Mouse (Mus musculus): ENCODE measurements at regions not wholly inside any gene's neighbourhood (a gene's known extent, or its start where the extent isn't known, plus 50 kb on each side); places are given as distances from the start of the nearest gene placed in this dataset.
"Not testable (repeated sequence)": the region's sequence is repeated elsewhere in the genome, so short reads cannot be mapped to it uniquely, and the experiment has no call there.

GRCm38 (mm10) chr13:5920422-5920821 lies 59.1 kb downstream of the Klf6 start:
- Histone ChIP-seq H3K27me3 (no peaks in the 10 kb centered on the region), H3K27ac (no peak overlapping the region), H3K9me3 (replicated peaks) (no peaks in the 10 kb centered on the region), H3K36me3 (ENCODE audit: poor library complexity, severe bottlenecking) (no peaks in the 10 kb centered on the region), H3K4me3 (no peak overlapping the region), H3K4me1 (no peaks in the 10 kb centered on the region), H3K9ac (no peak overlapping the region), H3K4me2 (no peak overlapping the region)
- 81% methylated on average over 3 of the region's 3 CpGs for WGBS
- ATAC-seq, result no peak

DNA sequence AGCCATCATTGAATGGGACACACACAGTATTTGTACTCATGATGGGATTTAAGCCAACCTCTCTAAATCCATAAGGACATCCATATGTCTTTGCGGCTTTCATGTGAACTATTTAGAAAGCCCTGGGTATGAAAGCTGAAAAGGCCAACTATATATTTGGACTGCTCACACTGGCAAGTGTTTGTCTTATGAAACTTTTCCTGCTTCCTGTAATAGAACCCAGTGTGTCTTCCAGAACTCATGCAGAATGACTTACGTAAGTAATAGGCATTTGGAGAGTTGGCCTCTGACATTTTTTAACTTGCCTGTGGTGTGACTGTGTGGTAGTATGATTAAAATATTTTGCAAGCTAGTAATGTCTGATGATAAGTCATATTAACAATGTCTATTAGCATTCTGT lies 70.2 kb downstream of the Klf6 start:
- ATAC-seq, result no peak
- H3K36me3 ChIP-seq (ENCODE audit: poor library complexity, severe bottlenecking), result no peaks in the 10 kb centered on the region
- no peaks in the 10 kb centered on the region for H3K4me1 ChIP-seq
- H3K9me3 ChIP-seq (replicated peaks), result no peaks in the 10 kb centered on the region
- no peak overlapping the region for H3K27ac ChIP-seq
- H3K27me3 ChIP-seq, result no peaks in the 10 kb centered on the region
- H3K4me3 ChIP-seq, result no peak overlapping the region
- H3K4me2 ChIP-seq, result no peak overlapping the region
- no peak overlapping the region for H3K9ac ChIP-seq
- WGBS, result 89% methylated on average over 2 of the region's 2 CpGs

DNA sequence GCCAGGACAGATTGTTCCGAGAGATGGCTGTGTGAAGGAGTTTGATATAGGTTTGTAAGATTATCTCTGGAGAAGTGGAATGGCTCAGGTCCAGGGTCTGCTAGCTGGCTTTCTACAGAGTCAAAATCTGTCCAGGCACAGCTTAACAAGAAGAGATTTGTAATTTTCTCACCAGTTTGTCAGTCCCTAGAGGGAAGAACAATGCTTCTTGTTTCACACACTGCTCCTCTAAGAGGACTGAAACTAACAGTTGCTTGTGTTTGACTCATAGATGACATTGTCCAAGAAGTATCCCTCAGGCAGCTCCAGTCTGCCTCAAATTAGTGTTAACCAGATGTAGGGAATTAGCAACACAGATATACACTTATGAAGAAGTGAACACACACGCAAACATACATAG lies 76.2 kb downstream of the Klf6 start:
- ATAC-seq, result no peak
- no peak overlapping the region for H3K4me2 ChIP-seq
- no peak overlapping the region for H3K27ac ChIP-seq
- no peaks in the 10 kb centered on the region for H3K4me1 ChIP-seq
- 99% methylated on average over 2 of the region's 2 CpGs for WGBS
- H3K9ac ChIP-seq, result no peak overlapping the region
- H3K4me3 ChIP-seq, result no peak overlapping the region
- H3K27me3 ChIP-seq, result no peaks in the 10 kb centered on the region
- H3K36me3 ChIP-seq (ENCODE audit: poor library complexity, severe bottlenecking), result no peaks in the 10 kb centered on the region
- no peaks in the 10 kb centered on the region for H3K9me3 ChIP-seq (replicated peaks)

GRCm38 (mm10) chr13:5937970-5938369 lies 76.7 kb downstream of the Klf6 start:
- no peaks in the 10 kb centered on the region for H3K4me1 ChIP-seq
- no peaks in the 10 kb centered on the region for H3K9me3 ChIP-seq (replicated peaks)
- no peak overlapping the region for H3K27ac ChIP-seq
- ATAC-seq, result no peak
- no peaks in the 10 kb centered on the region for H3K27me3 ChIP-seq
- 91% methylated on average over 4 of the region's 4 CpGs for WGBS
- H3K36me3 ChIP-seq (ENCODE audit: poor library complexity, severe bottlenecking), result no peaks in the 10 kb centered on the region
- H3K4me2 ChIP-seq, result no peak overlapping the region
- H3K9ac ChIP-seq, result no peak overlapping the region
- no peak overlapping the region for H3K4me3 ChIP-seq

DNA sequence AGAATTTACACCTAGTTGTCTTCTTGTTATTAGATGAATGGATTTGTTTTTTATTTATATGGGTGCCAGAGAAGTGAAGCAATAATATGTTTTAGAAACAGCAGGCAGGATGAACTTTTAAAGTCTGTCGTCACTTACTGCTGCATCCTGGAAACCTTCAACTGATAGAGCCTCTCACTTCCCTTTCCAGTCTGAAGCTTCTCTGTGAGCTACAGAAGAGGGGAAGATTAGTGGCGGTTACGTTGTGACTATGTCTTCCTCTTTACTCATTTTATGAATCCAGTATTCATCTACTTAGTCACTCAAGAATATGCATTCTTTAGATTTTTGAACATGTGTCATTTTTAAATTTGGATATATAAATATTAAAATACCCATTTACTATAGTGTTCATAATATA lies 78.1 kb downstream of the Klf6 start:
- no peaks in the 10 kb centered on the region for H3K4me1 ChIP-seq
- 93% methylated on average over 3 of the region's 3 CpGs for WGBS
- H3K9ac ChIP-seq, result no peak overlapping the region
- H3K9me3 ChIP-seq (replicated peaks), result no peaks in the 10 kb centered on the region
- no peak for ATAC-seq
- no peaks in the 10 kb centered on the region for H3K36me3 ChIP-seq (ENCODE audit: poor library complexity, severe bottlenecking)
- no peak overlapping the region for H3K4me3 ChIP-seq
- no peaks in the 10 kb centered on the region for H3K27me3 ChIP-seq
- H3K4me2 ChIP-seq, result no peak overlapping the region
- no peak overlapping the region for H3K27ac ChIP-seq

- H3K4me1 ChIP-seq, result no peaks in the 10 kb centered on the region
- H3K36me3 ChIP-seq (ENCODE audit: poor library complexity, severe bottlenecking), result no peaks in the 10 kb centered on the region
- ATAC-seq, result no peak
- H3K4me2 ChIP-seq, result no peak overlapping the region
- 82% methylated on average over 2 of the region's 2 CpGs for WGBS
- no peaks in the 10 kb centered on the region for H3K27me3 ChIP-seq
- H3K9me3 ChIP-seq (replicated peaks), result no peaks in the 10 kb centered on the region
- no peak overlapping the region for H3K4me3 ChIP-seq
- no peak overlapping the region for H3K9ac ChIP-seq
- no peak overlapping the region for H3K27ac ChIP-seq
These were observed 91.6 kb downstream of the Klf6 start for GRCm38 (mm10) chr13:5952863-5953262.

DNA sequence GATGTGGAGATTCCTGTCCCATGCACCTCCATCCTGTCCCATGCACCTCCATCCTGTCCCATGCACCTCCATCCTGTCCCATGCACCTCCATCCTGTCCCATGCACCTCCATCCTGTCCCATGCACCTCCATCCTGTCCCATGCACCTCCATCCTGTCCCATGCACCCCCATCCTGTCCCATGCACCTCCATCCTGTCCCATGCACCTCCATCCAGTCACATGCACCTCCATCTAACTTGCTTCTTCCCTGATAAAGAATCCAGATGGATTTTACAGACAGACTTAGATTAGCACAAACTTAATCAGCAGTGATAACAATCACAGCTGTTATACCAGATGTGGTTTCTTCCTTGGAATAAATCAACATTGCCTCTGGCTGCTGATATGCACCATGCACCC lies 93.8 kb downstream of the Klf6 start:
- H3K36me3 ChIP-seq (ENCODE audit: poor library complexity, severe bottlenecking); H3K9me3 ChIP-seq (replicated peaks); H3K9ac ChIP-seq; H3K4me2 ChIP-seq; H3K4me1 ChIP-seq; H3K4me3 ChIP-seq; H3K27me3 ChIP-seq; ATAC-seq; H3K27ac ChIP-seq: not testable (repeated sequence)

DNA sequence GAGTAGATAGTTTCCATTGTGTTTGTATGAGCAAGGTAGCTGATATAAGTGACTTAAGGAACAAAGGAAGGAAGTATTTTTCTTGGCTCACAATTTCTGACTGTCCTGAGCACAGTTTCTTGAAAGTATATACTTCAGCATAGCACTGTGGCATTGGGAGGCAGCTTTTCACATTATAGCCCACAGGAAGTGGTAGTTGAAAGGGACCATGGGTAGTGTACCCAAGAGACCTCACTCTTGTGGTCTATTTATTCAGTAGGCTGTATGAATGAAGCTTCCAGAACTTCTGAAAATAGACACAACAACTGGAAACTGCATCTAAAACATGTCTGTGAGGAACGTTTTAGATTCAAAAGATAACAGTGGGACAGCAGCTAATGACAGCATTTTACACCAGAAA lies 94.9 kb downstream of the Klf6 start:
- Histone ChIP-seq H3K27me3 (no peaks in the 10 kb centered on the region), H3K27ac (no peak overlapping the region), H3K9me3 (replicated peaks) (no peaks in the 10 kb centered on the region), H3K36me3 (ENCODE audit: poor library complexity, severe bottlenecking) (no peaks in the 10 kb centered on the region), H3K4me3 (no peak overlapping the region), H3K4me2 (no peak overlapping the region), H3K9ac (no peak overlapping the region), H3K4me1 (no peaks in the 10 kb centered on the region)
- ATAC-seq, result no peak
- 54% methylated on average over 1 of the region's 1 CpGs for WGBS

DNA sequence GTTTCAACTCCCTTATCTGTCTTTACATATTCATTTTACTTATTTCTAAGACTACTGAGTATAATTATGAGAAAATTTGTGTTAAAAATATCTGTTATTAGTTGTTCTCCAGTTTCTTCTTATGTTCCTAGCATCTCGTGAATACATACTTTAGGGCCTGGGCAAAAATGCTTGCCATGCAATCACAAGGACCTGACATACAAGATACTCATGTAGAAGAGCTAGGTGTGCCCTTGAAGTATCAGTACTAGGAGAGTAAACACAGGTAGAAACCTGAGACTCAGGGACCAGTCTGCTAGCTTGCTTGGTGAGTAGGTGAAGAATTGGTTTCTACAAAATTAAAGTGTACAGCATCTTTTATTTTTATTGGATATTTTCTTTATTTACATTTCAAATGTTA lies 101.7 kb downstream of the Klf6 start:
- H3K9ac ChIP-seq, result no peak overlapping the region
- no peak overlapping the region for H3K4me3 ChIP-seq
- 96% methylated on average over 1 of the region's 1 CpGs for WGBS
- H3K9me3 ChIP-seq (replicated peaks), result no peaks in the 10 kb centered on the region
- H3K4me1 ChIP-seq, result no peaks in the 10 kb centered on the region
- H3K4me2 ChIP-seq, result no peak overlapping the region
- no peak overlapping the region for H3K27ac ChIP-seq
- no peaks in the 10 kb centered on the region for H3K36me3 ChIP-seq (ENCODE audit: poor library complexity, severe bottlenecking)
- no peaks in the 10 kb centered on the region for H3K27me3 ChIP-seq
- ATAC-seq, result no peak

DNA sequence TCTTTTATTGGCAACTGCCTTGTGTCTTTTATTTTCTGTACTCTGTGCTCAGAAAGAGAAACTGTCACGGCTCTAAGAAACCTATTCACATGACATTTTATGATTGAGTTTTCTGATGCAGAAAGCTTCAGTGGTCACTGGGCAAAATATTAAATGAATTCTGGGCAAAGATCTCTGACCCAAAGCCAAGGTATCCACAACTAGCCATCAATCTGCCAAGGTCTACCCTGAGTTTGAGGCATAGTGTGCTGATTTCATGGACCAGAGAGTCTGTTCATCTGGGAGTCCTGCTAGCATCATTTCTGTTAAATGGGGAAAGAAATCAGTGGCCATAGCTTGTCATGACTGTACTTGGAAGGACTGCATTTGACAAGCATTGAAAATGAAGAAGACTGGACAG lies 103.3 kb downstream of the Klf6 start:
- no peak overlapping the region for H3K9ac ChIP-seq
- H3K4me3 ChIP-seq, result no peak overlapping the region
- no peak overlapping the region for H3K4me2 ChIP-seq
- H3K27me3 ChIP-seq, result no peaks in the 10 kb centered on the region
- H3K4me1 ChIP-seq, result no peaks in the 10 kb centered on the region
- no peaks in the 10 kb centered on the region for H3K36me3 ChIP-seq (ENCODE audit: poor library complexity, severe bottlenecking)
- H3K9me3 ChIP-seq (replicated peaks), result no peaks in the 10 kb centered on the region
- no peak for ATAC-seq
- 78% methylated on average over 1 of the region's 1 CpGs for WGBS
- H3K27ac ChIP-seq, result no peak overlapping the region

DNA sequence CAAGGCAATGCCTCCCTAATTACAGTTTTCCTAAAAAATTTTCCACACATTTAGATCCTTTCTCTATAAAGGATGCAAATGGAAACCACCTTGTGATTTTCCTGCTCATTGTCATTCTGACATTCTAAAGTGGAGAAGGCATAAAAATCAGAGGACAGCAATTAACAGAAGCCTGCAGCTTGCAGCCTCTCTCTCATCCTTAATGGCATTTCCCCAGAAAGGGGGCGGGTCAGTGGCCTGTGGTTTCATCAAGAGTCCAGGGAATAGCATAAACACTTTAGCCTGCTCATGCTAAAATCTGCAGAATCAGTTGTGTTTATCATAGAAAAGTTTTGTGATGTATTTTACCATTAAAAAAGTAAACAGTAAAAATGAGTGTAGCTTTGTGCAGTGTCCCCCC lies 117.3 kb downstream of the Klf6 start:
- H3K27me3 ChIP-seq, result no peaks in the 10 kb centered on the region
- peaks cover 3% of the 10 kb centered on the region; the same call in 1 of the 2 replicates for H3K4me1 ChIP-seq
- H3K9ac ChIP-seq, result no peak overlapping the region
- H3K4me3 ChIP-seq, result no peak overlapping the region
- H3K9me3 ChIP-seq (replicated peaks), result no peaks in the 10 kb centered on the region
- no peak for ATAC-seq
- WGBS, result 58% methylated on average over 1 of the region's 1 CpGs
- H3K27ac ChIP-seq, result no peak overlapping the region
- H3K36me3 ChIP-seq (ENCODE audit: poor library complexity, severe bottlenecking), result no peaks in the 10 kb centered on the region
- no peak overlapping the region for H3K4me2 ChIP-seq

DNA sequence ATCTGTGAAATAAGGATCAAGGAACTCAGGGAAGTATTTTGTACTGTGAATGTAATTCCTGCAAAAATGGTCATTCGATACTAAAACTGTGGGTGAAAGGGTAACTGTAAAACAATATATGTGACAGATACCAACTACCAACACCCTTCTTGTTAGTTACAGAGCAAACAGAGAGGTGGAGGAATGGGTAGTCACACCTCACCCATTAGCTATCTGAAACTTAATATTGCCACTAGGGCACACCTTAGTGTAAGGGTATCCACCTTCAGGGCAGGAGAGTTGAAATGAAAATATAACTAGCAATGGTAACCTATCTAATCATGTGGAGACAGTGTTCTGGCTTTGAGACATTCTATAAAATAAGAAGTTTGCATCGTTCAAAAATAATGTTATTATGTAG lies 126.2 kb downstream of the Klf6 start:
- no peaks in the 10 kb centered on the region for H3K4me1 ChIP-seq
- 86% methylated on average over 2 of the region's 2 CpGs for WGBS
- no peak for ATAC-seq

DNA sequence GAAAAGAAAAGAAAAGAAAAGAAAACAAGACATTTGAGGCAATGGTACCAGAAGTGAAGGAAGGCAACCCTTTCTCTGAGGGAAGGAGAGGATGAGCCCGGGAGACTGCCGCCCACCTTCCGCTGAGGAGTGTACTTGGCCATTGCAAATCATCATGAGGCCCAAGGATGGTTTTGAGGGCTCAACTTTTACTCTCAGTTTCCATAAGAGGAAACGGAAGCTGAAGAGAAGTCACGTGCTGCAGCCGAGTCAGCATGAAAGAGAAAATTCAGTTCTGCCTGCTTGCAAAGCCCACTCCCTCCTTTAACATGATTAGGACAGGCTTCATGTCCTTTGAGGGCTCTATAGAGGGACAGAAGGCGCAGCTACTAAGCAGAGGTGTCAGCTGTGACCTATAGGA lies 127.1 kb downstream of the Klf6 start:
- Histone ChIP-seq H3K27ac (no peak overlapping the region), H3K9me3 (replicated peaks) (no peaks in the 10 kb centered on the region), H3K4me3 (no peak overlapping the region), H3K36me3 (ENCODE audit: poor library complexity, severe bottlenecking) (no peaks in the 10 kb centered on the region), H3K4me1 (no peaks in the 10 kb centered on the region), H3K27me3 (no peaks in the 10 kb centered on the region), H3K4me2 (no peak overlapping the region), H3K9ac (no peak overlapping the region)
- no peak for ATAC-seq
- 92% methylated on average over 7 of the region's 7 CpGs for WGBS

More for the DNA sequence above, 126.2 kb downstream of the Klf6 start:
- H3K4me2 ChIP-seq, result no peak overlapping the region
- H3K36me3 ChIP-seq (ENCODE audit: poor library complexity, severe bottlenecking), result no peaks in the 10 kb centered on the region
- H3K27ac ChIP-seq, result no peak overlapping the region
- no peak overlapping the region for H3K9ac ChIP-seq
- H3K27me3 ChIP-seq, result no peaks in the 10 kb centered on the region
- H3K9me3 ChIP-seq (replicated peaks), result no peaks in the 10 kb centered on the region
- no peak overlapping the region for H3K4me3 ChIP-seq

All from forebrain, embryonic 13.5 days (tissue).